Mouse (Mus musculus) ES-E14 (cell line): ENCODE data around the gene Fgf10. TPM values are rescaled to one million over a fixed set of nuclear protein-coding genes. Genes with fewer than 3 reads are reported as not detected.

Source experiments
- DNase-seq: peaks from one replicate; pipeline ENCODE4 v3.0.0-alpha.2; 2013; ENCODE audit warnings: low read depth, low spot score
- H3K27ac ChIP-seq: 2 replicates; pipeline ENCODE4 v1.5.1; 2012; ENCODE audit warnings: low read depth, mild to moderate bottlenecking, low read length, moderate library complexity, mixed read lengths; ENCODE audit not compliant: poor library complexity, insufficient read depth, severe bottlenecking
- H3K36me3 ChIP-seq: 2 replicates; pipeline ENCODE4 v1.6.1; 2012; ENCODE audit warnings: mild to moderate bottlenecking, low read length, moderate library complexity, mixed read lengths; ENCODE audit not compliant: control insufficient read depth, poor library complexity, insufficient read depth, severe bottlenecking
- H3K4me1 ChIP-seq, 2 experiments: fragments of 150-350 bp in 1 of 2; sonication (generic) in 1 of 2; 2 replicates each; pipeline ENCODE4 v1.6.1; 2012; ENCODE audit warnings: low read length in 2 of 2, mild to moderate bottlenecking in 1 of 2, mixed read lengths in 1 of 2; ENCODE audit not compliant: control insufficient read depth in 2 of 2, insufficient read depth in 2 of 2, poor library complexity in 1 of 2
- H3K4me3 ChIP-seq, 2 experiments: fragments of 150-350 bp in 1 of 2; sonication (generic) in 1 of 2; 2 replicates each; pipeline ENCODE4 v1.5.1; 2012; ENCODE audit warnings: low read length in 2 of 2, low read depth in 1 of 2, mild to moderate bottlenecking in 1 of 2, mixed read lengths in 1 of 2; ENCODE audit not compliant: insufficient read depth in 1 of 2, poor library complexity in 1 of 2, severe bottlenecking in 1 of 2
- H3K9ac ChIP-seq: 2 replicates; pipeline ENCODE4 v1.6.1; 2012; ENCODE audit warnings: low read depth, mild to moderate bottlenecking, low read length, mixed read lengths; ENCODE audit not compliant: poor library complexity, insufficient read depth, severe bottlenecking
- H3K9me3 ChIP-seq: fragments of 150-350 bp; sonication (generic); 2 replicates; pipeline ENCODE4 v1.6.1; 2012; ENCODE audit warnings: low read depth, mild to moderate bottlenecking, low read length; ENCODE audit not compliant: control insufficient read depth, insufficient read depth
- CHD2 ChIP-seq: IDR thresholded peaks from 2 replicates; pipeline ENCODE4 v1.6.1; 2014; ENCODE audit warnings: mild to moderate bottlenecking, low read depth, low read length, inconsistent platforms
- HCFC1 ChIP-seq: IDR thresholded peaks from 2 replicates; pipeline ENCODE4 v1.6.1; 2012; ENCODE audit warnings: low read length, inconsistent platforms, borderline replicate concordance; ENCODE audit not compliant: insufficient read depth
- MAFK ChIP-seq: IDR thresholded peaks from 2 replicates; pipeline ENCODE4 v1.6.1; 2014; ENCODE audit warnings: mild to moderate bottlenecking, low read depth, low read length, inconsistent platforms; ENCODE audit not compliant: insufficient read depth
- ZC3H11A ChIP-seq: IDR thresholded peaks from 2 replicates; pipeline ENCODE4 v1.6.1; 2012; ENCODE audit warnings: low read depth, mild to moderate bottlenecking, inconsistent platforms, low read length, borderline replicate concordance
- ZNF384 ChIP-seq: IDR thresholded peaks from 2 replicates; pipeline ENCODE4 v1.6.1; 2012; ENCODE audit warnings: low read depth, low read length, inconsistent platforms
- in situ Hi-C, 2 experiments: fragments of 600-800 bp; cut with MboI; formaldehyde crosslinking; loops; one replicate each; pipeline ENCODE4 v1.15.1; 2025; ENCODE audit warnings: low sequenced_read_pairs in 2 of 2, inconsistent platforms in 1 of 2; ENCODE audit not compliant: unreplicated experiment in 2 of 2
- total RNA-seq: library from RNA; depleted of rRNA; stranded (reverse); fragments of 300-350 nt; gene quantifications from 2 replicates; pipeline ENCODE4 v1.2.3, GENCODE M21; 2012; rRNA removed

The Fgf10 gene
- total RNA-seq, result 0.63 and 1.7 TPM in 2 replicates

DNA sequence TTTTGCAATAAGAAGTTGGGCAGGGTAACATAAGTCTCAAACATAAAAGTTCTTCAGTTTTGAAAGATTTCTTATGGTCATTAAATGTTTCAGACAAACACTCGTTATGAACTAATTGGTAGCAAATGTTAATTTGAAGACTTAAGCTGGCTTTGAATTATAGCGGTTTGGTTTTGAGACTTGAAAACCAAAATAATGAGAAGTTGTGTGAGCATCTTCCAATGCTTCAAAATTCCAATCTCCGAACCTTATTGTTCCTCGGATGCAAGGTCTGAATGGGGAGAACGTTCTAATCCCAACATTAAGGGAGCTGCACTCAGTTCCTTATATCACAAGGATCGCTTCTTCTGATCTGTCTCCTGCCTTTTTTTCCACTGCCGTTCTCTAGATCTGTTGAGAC, at the start of gene Fgf10:
Fgf10 (plus strand) TSS at position 301 of the 400 bp plus-strand sequence.
- H3K27ac ChIP-seq, result no peak within 1 kb of the TSS
- no peak for DNase-seq
- no peak within 1 kb of the TSS for H3K9ac ChIP-seq
- H3K9me3 ChIP-seq, result no peaks in the 10 kb centered on the region
- in situ Hi-C loops, result no loop called here
- H3K4me3 ChIP-seq, result no peak within 1 kb of the TSS
- TF ChIP-seq CHD2 (no peak), HCFC1 (no peak), ZC3H11A (no peak), MAFK (no peak), ZNF384 (no peak)
- H3K36me3 ChIP-seq, result no peaks in the 10 kb centered on the region
- no peaks in the 10 kb centered on the region for H3K4me1 ChIP-seq

DNA sequence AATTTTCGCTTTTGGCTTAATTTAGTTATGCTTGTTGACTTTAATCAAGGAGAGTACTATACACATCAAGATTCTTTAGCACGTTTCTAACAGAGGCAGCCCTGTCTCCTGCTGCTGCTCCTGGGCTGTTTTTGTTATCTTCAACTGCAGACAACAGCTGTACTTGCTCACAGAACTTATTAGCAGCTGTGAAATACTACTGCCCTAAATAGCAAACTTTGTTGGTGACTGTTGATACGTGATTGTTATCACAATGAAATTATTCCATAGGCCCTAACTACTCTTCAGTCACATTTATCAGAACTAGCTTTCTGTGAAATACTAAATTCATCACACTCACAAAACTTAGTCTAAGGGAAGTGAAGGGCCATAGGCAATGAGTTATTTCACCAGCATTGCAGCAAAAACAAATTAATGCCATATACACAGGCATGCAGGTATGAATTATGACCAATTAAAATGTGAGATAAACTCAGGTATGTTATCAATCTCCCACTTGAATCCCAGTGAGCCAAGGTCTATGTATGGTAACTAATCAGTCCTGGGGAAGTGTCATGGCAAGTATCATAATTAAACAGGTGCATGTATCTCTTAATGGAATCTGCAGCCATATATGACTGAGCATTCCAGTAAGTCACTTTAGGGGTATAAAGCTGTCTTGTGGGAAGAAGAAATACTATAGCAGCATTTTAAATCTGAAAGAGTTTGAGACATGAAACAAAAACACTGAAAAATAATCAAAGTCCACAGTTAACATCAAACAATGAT, 39.7 kb upstream of the Fgf10 start:
- Histone ChIP-seq H3K27ac (no peak overlapping the region), H3K9ac (no peak overlapping the region), H3K4me3 (no peak overlapping the region), H3K4me1 (no peaks in the 10 kb centered on the region), H3K9me3 (no peaks in the 10 kb centered on the region), H3K36me3 (no peaks in the 10 kb centered on the region)
- in situ Hi-C loops, result no loop called here
- no peak for TF ChIP-seq CHD2
- TF ChIP-seq ZC3H11A, result no peak
- no peak for TF ChIP-seq ZNF384
- no peak for TF ChIP-seq MAFK
- TF ChIP-seq HCFC1, result no peak
- DNase-seq, result no peak

DNA sequence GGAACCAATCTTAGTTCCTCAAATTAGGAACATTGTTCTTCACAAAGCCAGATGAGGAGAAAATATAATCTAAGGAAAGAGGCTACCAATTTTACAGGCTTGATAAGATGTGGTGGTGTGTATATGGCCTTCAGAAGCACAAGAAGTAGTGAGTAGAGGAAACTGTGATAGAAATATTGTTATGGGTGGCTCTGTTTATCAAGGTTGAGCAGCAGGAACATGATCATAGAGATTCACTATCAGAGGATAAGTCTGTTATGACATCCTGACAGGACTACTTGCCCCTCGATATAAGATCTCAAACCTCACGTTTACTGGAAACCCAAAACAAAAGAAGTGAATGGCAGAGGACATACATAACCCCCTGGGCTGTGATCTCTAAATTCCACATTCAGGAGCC, 38.1 kb upstream of the Fgf10 start:
- no peaks in the 10 kb centered on the region for H3K4me1 ChIP-seq
- TF ChIP-seq ZC3H11A (no peak), HCFC1 (no peak), ZNF384 (no peak), CHD2 (no peak), MAFK (no peak)
- in situ Hi-C loops, result no loop called here
- H3K36me3 ChIP-seq, result no peaks in the 10 kb centered on the region
- H3K9ac ChIP-seq, result no peak overlapping the region
- no peak overlapping the region for H3K4me3 ChIP-seq
- DNase-seq, result no peak
- no peaks in the 10 kb centered on the region for H3K9me3 ChIP-seq
- no peak overlapping the region for H3K27ac ChIP-seq

DNA sequence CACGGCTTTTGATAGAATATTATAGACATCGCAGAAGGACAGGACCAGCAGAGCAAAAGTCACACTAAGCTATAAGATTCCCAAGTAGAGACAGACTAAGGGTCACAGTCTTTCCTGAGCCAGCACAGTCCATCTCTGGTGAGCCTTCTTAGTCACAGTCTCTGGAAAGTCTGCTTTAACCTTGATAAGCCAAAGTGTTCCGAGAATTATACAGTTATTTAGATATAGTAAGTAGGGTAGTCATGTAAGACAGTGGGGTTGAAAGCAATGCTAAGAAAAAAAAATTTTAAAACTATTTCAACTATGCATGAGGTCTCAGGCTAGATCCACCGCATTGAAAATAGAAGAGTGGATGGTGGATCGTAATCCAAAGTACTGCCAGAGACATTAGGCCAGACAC, 33.5 kb upstream of the Fgf10 start:
- no peaks in the 10 kb centered on the region for H3K4me1 ChIP-seq
- in situ Hi-C loops, result no loop called here
- H3K27ac ChIP-seq, result no peak overlapping the region
- no peak for TF ChIP-seq ZC3H11A
- H3K4me3 ChIP-seq, result no peak overlapping the region
- no peaks in the 10 kb centered on the region for H3K36me3 ChIP-seq
- no peaks in the 10 kb centered on the region for H3K9me3 ChIP-seq
- H3K9ac ChIP-seq, result no peak overlapping the region
- DNase-seq, result no peak

DNA sequence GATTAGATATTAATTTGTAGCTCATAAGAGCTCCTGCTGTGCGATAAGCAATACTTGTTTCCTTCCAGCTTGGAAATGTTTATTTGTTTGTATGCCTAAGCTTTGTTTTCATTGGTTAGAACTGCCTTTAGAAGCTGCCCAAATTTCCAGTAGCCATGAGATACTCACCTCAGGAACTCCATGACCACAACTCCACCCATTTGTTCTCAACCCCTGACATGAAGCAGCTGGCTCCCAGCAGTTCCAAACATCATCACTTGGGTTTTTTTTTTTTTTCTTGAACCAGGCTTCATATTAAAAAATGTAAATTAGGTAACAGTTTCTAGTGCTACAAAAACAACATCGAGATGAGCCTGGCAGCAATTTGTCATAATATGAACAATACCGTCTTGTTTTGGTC, 27.0 kb upstream of the Fgf10 start:
- in situ Hi-C loops, result no loop called here
- no peak for DNase-seq
- Histone ChIP-seq H3K4me1 (no peaks in the 10 kb centered on the region), H3K36me3 (no peaks in the 10 kb centered on the region), H3K9ac (no peak overlapping the region), H3K27ac (no peak overlapping the region), H3K9me3 (no peaks in the 10 kb centered on the region), H3K4me3 (no peak overlapping the region)
- TF ChIP-seq ZC3H11A, result no peak
- TF ChIP-seq ZNF384, result no peak
- no peak for TF ChIP-seq HCFC1
- TF ChIP-seq CHD2, result no peak
- no peak for TF ChIP-seq MAFK
